Mouse (Mus musculus) embryonic fibroblast, embryonic 13.5 days (primary cell): ENCODE data around the gene Prrx2.

Source experiments
- CTCF ChIP-seq: IDR thresholded peaks from 2 replicates; pipeline ENCODE4 v1.5.1; 2011; ENCODE audit warnings: mild to moderate bottlenecking, control low read depth, low read length, moderate library complexity, borderline replicate concordance; ENCODE audit not compliant: insufficient read depth
- POLR2A ChIP-seq: IDR thresholded peaks from 2 replicates; pipeline ENCODE4 v1.6.1; 2011; ENCODE audit warnings: low read depth, mild to moderate bottlenecking, control low read depth, low read length, moderate library complexity

DNA sequence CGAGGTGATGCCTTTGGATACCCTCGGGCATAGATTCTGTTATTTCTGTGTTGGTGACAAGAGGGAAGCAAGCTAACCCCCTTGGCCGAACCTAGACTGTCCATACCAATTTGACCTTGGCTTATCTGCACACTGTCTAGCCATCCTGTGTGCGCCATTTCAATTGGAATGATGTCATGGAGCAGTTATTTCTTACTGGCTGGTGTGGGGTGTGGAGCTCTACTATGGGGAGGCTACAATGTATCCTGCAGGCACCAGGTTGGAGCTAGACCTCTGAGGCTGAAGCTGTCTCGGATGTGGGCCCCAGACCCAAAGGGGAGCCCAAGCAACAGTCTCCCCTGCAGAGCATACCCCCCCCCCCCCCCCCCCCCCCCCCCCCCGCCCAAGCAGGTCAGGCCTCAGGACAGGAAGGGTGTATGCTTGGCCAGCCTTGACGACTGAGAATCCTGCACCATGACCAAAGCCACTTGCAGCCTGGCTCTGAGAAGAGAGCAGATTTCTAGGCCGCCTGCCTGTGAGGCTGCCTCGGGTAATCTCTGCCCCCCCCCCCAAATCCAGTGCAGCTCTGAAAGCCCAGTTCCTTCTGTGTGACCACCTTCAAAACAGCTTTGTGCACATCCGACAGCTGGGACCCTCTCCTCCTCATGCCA lies at the start of gene Prrx2:
- no peak for TF ChIP-seq CTCF
- no peak for TF ChIP-seq POLR2A
